Mouse (Mus musculus) telencephalon, adult 2 months (tissue): ENCODE results near the gene Hoxd13.

Source experiments
- DNase-seq: peaks from one replicate; pipeline ENCODE4 v3.0.0-alpha.2; 2011; ENCODE audit warnings: low read depth, low spot score

The Hoxd13 gene

DNA sequence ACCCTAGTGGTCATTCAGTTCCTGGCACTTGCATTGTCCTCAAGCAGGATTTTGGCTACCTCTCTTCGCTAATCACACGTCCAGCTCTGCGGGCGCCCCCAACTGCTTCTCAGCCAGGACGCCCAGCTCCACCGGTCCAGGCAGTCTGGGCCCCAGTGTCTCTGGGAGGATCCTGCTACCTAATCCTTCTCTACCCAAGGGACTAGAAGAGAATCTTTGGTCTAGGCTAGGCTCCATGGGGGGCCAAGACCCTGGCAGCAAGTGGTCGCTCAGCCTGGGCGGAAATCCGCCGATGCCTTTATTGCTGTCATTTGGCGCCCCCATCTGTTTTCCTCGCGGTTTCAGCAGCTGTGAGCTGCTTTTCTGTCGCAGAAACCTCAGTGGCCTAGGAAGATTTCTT, 6.4 kb upstream of the Hoxd13 start:
- no peak for DNase-seq

DNA sequence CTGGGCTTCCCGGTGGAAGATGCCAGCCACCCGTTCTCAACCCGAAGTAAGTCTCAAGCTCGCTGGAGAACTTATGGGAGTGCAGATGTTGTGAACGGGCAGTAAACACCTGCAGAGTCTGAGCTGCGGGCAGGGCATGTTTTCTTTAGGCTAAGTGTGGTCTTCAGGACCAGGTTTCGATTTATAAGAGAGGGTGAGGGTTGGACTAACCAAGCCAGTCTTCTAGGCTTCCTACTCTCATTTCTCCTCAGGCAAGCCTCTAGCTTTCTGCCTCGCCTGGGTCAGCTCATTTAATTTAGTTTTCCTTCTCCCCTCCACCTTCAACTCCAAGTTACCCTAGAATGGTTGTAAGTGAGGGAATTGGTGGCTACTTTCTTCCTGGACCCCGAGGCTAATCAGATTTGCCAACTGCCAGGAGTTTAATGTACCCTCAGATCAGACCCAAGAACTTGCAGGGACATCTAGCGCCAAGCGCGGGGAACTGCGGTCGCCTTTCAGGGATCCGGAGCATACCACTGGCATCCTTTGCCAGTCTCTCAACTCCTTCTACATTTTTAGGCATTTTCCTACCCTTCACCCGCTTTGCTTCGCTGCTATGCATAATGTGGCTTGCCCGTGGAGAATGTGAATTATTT, 4.7 kb upstream of the Hoxd13 start:
- no peak for DNase-seq

DNA sequence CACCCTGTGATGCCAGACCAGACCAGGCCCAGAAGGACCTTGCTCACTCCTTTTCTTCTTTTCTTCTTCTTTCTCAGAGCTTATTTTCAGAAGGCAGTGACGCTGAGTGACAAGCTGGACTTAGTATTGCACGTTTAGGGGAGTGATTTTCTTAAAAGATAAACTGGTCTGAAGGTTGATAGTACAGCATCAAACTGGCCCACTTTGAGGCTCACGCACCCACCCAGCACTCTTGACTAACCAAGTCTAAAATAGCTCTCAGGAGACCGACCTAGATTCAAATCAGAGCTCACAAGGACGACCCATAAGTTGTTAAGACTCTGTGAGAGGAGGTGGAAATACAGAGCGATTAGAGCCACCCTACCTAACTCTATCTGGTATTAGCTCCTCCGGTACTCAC, 1.7 kb upstream of the Hoxd13 start:
- DNase-seq: no peak

DNA sequence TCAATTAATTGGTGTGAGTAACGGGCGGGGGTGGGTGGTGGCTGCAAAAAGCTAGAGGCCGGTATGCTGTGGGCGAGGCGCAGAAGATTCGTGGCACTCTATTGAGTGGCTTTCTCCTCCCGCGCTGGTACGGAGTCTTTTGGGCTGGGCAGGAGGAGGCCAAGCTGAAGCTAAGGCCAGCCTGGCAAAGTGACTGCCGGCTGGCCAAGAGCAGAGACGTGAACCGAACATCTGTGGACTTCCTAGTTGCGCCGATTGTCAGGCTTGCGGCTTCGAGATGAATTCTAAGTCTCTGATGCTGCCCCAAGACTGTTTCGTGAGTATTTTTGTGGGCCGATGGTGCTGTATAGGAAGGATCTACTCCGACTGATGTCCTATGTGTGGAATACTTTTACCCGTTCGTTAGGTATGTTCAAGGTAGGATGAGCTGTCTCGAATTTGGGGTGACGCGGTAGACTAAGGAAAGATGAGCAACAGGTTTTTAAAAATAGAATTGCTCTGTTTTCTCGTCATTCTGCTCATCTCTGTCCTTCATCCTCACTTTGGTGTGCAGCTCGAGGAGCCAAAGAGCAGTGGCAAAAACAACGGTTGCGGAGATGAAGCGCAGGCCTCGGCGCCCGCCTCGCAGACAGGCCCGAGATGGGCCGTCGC, 794 bp upstream of the Hoxd13 start:
- DNase-seq: no peak

DNA sequence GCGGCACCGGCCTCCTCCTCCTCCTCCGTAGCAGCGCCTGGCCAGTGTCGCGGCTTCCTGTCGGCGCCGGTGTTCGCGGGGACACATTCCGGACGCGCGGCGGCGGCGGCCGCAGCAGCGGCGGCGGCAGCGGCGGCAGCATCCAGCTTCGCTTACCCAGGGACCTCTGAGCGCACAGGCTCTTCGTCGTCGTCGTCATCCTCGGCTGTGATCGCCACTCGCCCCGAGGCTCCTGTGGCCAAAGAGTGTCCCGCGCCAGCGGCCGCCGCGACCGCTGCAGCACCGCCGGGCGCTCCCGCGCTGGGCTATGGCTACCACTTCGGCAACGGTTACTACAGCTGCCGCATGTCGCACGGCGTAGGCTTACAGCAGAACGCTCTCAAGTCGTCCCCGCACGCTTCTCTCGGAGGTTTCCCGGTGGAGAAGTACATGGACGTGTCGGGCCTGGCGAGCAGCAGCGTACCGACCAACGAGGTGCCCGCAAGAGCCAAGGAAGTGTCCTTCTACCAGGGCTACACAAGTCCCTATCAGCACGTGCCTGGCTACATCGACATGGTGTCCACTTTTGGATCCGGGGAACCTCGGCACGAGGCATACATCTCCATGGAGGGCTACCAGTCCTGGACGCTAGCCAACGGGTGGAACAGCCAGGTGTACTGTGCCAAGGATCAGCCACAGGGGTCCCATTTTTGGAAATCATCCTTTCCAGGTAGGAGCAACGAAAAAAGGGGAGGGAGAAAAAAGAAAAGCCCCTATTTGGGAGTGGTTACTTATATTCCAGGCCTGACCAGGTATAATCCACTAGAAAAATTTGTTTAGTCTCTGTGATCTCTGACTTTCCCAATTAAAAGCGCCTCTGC, 490 bp downstream of the Hoxd13 start:
- DNase-seq: no peak

DNA sequence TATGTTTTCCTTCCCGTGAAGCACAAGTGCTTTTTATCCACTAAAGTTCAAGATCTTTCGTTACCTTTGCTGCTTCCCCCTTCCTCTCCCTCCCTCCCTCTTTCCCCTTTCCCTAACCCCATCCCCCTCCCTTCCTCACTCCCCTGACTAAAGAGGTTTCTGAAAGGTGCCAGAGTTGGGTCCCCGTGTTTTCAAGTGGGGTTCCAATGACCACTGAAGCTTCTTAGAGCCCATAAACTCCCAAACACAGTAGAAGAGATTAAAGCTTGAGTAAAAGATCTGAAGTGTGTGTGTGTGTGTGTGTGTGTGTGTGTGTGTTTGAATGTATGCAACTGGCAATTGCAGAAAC, 1.1 kb downstream of the Hoxd13 start:
- no peak for DNase-seq

DNA sequence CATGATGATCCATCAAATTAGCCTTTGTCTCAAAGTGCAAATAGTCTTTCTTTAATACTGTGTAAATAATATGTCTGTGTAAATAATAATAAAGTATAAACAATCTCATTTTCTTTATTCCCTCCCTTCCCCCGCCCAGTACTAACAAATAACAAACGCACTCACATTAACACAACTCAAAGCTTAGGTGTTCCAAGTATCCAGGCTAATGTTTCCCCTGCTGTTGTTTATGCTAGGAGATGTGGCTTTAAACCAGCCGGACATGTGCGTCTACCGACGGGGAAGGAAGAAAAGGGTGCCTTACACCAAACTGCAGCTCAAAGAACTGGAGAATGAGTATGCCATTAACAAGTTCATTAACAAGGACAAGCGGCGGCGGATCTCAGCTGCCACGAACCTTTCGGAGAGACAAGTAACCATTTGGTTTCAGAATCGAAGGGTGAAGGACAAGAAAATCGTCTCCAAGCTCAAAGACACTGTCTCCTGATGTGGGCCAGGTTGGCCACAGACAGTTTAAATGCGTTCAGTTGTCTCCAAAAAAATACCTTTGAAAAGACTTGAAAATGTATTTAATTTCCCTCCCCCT, 1.6 kb downstream of the Hoxd13 start:
- DNase-seq: no peak

DNA sequence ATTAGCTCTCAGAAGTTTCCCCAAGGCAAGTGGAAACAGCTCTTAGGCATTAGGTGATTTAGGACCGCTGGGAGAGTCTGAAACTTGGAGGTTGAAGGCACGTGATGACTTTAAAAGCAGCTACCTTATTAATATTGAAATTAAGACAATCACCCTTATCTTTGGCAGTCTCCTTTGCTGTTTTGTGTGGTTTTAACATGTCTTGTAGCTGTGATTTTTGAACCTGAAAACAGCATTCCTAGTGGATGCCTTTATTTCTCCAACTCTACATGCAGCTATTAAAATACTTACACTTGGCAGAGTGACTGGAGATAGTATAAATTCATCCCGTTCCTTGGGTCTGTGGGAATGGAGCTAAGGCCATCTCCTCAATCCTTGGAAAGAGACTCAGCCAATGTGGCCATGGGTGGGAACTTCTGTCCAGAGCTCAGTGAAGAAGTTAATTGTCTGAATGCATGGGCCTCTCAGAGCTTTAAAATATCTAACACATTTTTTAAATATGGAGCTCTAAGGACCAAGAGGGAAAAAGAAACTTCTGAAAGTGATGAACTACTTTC, 2.6 kb downstream of the Hoxd13 start:
- no peak for DNase-seq

DNA sequence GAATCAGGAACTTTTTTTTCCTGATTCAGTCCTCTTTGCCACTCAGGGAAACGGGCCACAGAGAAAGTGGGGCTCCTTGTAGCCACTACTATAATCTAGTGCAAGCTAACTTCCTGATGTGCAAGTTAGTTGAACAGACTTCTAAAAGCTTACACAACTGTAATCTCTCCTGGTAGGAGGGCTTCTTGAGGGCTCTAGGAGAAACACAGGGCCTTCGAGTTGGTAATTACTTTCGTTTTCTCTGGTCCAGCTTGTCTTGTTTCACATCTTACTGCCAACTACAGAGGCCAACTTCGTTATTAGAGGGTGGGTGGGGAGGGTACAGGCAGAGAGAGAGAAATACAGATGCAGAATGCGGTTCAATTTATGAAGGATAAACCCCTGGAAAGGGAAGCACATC, 3.7 kb downstream of the Hoxd13 start:
- no peak for DNase-seq

DNA sequence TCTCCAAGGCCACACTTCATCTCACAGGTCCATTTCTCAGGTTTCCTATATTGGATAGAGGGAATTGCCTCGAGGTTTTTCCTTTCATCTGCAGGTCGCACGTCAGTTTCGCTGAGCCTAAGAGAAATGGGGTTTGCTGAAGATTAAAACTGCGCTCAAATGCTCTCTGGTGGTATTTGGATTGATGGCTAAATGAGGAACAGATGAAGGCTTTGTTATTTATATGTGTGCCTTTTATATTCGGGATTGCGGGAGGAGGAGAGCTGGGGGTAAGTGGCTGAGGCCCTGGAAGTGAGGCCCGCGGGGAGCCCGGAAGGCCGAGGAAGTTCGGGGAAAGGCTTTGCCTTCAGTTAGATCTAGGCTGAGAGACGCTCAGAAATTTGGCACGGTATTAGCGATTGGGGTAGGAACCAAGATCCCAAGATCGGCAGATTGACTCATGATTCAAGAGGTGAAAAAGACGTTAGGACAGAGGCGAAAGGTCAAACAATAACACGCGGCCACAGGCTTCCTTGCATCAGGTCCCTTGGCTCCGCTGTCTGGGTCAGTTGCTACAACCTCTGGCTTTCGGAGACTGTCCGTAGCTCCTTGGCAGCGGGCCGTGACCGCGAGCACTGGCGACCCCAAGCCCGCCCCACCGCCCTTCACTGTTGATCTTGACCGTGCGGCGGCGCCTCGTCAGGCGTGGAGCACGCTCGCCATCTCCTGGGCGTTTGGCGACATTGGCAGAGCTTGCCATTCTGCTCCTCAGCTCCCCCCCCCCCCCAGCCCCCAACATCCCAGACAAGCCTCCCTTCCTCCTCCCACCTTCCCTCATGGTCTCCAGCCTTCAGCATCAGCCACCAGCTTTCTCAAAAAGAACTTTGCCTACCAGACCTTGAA, 4.6 kb downstream of the Hoxd13 start:
- DNase-seq: no peak

DNA sequence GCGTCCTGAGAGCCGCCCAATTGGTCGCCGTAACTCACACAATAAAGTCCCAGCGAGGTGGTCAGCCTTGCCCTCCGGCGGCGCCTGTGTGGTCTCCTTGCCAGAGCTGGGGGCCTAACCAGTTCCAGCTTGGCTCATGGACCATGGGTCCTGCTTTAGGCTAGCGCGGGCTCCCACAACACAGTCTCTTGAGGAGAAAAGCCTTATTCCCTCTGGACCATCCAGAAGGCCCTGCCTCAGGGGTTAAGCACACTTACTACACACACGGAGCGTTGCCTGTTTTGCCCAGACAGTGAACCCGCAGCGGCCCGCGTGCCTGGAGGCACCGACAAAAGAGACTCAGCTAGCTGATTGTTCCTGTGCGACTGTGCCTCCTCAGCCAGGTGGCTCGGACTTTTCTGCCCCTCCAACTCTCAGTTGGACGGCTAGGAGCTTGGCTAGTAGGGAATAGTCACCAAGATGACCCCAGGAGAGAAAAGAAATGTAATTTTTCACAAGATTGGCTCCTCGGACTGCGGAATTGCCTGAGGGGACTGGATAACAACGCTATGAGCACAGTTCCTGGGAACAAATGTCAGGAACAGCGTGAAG, 5.8 kb downstream of the Hoxd13 start:
- no peak for DNase-seq

DNA sequence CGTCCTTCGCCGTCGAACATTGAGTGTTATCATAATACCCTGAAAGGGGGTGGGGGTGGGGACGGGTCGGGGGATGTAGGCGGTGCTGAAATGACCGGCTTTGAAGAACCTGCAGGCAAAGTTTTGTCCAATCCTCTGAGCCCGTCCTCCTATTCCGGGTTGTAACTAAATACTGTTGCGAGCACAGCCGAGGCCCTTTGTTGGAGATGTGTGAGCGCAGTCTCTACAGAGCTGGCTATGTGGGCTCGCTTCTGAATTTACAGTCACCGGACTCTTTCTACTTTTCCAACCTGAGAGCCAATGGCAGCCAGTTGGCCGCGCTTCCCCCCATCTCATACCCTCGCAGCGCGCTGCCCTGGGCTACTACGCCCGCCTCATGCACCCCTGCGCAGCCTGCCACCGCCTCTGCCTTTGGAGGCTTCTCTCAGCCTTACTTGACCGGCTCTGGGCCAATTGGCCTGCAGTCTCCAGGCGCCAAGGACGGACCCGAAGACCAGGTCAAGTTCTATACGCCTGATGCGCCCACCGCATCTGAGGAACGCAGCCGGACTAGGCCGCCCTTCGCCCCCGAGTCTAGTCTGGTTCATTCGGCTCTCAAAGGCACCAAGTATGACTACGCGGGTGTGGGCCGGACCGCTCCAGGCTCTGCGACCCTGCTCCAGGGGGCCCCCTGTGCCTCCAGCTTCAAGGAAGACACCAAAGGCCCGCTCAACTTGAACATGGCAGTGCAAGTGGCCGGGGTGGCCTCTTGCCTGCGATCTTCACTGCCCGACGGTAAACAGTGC, 7.0 kb downstream of the Hoxd13 start, which contains the start of gene Hoxd12:
Gene Hoxd12, plus strand, starts transcription at position 133 of the 785 bp plus-strand sequence.
- no peak for DNase-seq

DNA sequence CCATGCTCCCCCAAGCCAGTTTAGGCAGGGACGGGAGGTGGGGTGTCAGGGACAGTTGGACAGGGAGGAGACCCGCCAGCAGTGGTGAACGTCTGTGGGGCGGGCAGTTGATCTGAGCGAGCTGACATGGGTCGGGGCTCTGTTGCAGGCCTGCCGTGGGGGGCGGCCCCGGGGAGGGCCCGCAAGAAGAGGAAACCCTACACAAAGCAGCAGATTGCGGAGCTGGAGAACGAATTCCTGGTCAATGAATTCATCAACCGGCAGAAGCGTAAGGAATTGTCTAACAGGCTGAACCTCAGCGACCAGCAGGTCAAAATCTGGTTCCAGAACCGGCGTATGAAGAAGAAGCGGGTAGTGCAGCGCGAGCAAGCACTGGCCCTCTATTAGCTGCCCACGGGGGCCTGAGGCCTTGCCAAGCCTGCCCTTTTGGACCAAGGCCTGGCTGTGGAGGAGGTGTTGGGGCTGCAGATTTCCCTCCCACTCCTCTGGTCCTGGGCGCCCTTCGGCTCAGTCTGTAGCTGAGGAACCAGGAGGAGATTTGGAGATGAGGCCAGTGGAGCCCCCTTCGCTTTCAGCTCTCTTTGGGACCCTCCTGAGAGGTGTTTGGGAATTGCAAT, 7.7 kb downstream of the Hoxd13 start:
- no peak for DNase-seq

DNA sequence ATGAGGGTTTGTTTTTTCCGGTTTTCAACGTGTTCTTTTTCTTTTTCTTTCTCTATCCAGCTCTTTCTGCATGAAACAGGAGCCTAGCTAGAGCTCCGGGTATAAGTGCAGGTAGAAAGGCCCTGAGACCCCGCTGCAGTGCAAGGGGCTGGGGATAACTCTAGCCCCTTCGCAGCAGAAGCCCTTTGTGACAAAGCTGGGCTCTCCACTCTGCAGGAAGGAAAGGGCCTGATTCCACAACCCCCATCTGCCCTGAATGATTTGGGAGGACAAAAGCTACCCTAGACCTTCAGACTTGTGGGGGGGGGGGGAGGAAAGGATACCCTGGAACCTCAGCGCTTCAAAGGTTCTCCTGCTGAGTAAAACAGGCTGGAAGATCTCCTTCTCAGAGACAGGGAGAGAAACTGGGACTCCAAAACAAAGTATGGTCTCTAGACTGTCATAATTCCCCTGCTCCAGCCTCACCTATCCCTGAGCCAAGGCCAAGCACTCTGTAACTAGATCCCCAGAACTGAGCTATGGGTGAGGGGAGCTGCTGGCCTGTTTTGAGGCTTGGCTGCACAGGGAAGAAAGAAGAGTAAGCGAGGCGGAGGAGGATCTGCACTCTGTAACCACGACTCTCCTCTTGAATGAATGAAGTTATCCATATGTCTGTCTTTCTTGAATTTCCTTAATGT, 8.4 kb downstream of the Hoxd13 start:
- DNase-seq: no peak

DNA sequence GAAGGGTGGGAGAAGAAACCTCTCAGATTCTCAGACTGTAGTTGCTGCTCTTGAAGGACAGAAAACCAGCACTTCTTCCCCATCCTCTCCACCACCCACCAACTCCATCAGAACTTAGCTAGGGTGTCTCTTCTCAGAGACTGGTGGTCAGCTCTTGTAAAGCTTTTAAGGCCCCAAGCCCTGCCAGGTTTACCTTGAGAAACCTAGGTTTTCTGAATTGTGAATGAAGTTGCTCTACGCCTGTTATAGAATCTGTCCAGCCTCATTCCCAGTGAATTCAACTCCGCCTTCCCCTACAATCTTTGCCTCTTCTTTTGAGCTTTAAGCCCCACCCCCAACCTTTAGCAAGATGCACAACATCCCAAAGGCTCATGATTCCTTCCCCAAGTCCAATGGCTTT, 9.0 kb downstream of the Hoxd13 start:
- no peak for DNase-seq

DNA sequence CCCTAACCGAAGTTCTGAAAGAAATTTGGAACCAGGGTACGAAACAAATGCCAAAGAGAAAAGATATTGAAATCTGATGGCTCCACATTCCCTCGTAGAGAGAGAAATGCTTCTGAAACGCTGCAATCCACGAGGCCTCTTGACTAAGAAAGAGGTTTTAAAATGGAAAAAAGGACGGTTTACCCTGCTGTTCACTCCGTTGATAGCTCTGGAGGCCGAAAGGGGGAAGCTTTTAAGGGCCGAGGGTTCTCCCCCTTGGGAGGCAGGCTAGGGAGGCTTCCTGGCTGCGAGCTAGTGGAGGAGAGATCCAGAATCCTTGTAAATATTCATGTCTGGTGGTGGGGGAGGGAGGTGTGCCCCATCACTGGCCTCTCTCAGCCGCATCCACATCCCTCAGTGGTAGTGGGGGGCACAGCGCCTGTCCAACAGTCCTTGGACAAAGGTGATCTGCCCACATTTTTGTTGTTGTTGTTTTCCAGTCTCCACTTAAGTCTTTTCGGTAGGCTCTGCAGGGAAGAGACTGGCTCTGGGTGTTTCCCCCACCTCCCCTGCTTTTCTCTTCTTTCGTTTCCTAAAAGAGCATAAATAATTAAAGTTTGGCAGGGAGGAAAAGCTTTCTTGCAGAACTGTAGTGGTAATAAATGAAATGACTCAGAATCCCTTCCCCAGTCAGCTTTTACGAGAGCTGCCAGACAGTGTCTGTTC, 10.9 kb downstream of the Hoxd13 start, which contains the start of gene Hoxd11:
Gene Hoxd11, plus strand, starts transcription at position 667 of the 705 bp plus-strand sequence.
- DNase-seq: no peak

DNA sequence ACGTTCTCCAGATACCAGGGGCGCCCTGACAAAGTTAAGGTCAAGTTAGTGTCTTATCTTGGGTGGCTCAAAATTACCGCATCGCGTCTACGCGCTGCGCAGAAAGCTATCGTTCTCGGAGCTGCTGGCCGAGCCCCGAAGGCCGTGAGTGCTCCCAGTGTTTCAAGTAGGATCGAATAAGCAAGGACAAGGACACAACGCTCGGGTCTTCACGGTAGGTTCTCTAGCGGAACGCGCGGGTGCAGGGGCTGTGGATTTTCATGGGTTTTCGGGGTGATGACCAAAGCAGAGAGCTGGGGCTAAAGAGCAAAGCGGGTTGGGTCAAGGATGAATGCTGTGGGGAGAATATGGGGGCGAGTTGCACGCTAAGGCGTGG, 11.5 kb downstream of the Hoxd13 start:
- no peak for DNase-seq

DNA sequence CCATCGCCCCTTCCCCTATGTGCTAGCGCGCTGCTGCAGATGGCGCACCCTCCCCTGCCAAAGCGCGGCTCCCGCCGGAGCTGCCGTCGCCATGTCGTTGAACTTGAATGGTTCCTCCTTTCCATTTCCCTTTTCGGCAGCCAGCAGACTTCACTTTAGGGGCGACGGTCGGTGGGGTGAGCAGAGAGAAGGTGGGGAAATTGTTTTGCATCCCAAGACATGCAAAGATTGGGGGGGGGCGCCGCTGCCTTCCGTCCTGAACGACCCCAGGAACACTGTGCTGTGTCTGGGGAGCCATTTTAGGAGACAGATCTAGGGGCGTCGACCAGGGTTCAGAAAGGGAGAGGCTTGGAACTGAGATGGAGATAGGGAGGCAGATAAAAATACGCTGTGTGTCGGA, 11.9 kb downstream of the Hoxd13 start:
- no peak for DNase-seq
